In genomic region chr4:137476761-137477237, GRCm38 (mm10) we compare ENCODE assay signal across 10 mouse cellular contexts. TPM values are rescaled to one million over a fixed set of nuclear protein-coding genes. Genes with fewer than 3 reads are reported as not detected.
A peak's percentile ranks its signal among the peaks of the same experiment; 100 is the strongest.
DNase-seq lines count a peak whose midpoint lies in the region; ATAC-seq lines count a peak whose summit lies in the region.
"Had no signal": no experiment of that assay in that cellular context is flagged by ENCODE, and none has a peak within 500 bp of the region (broad histone marks: within the 10 kb centered on the region; RNA-seq: fewer than 3 reads in every experiment).

No protein-coding gene starts in this region.

- H3K36me3 ChIP-seq in hindbrain, embryonic 14.5 days (replicated peaks; ENCODE audit: control insufficient read depth, insufficient read depth) = no peaks in the 10 kb centered on the region

- H3K27me3 ChIP-seq in hindbrain, embryonic 14.5 days (ENCODE audit: control insufficient read depth, insufficient read depth, low read length) = no peaks in the 10 kb centered on the region

- no peak for ATAC-seq in hindbrain, embryonic 14.5 days (ENCODE audit: low FRiP score)
- no peak for ATAC-seq in megakaryocyte, adult 5-6 weeks (ENCODE audit: poor library complexity, severe bottlenecking)

- no peak overlapping the region for H3K4me3 ChIP-seq in hindbrain, embryonic 14.5 days (replicated peaks; ENCODE audit: low read length)

- no peak overlapping the region for H3K9ac ChIP-seq in hindbrain, embryonic 14.5 days

- no peak overlapping the region for H3K27ac ChIP-seq in hindbrain, embryonic 14.5 days
- H3K27ac ChIP-seq: macrophage had no signal

- peak; percentile 72 for DNase-seq in urinary bladder, postnatal 14 days (ENCODE audit: low spot score)
- DNase-seq in urinary bladder, postnatal 10 days (ENCODE audit: low spot score) = no peak
- DNase-seq in gastrocnemius, adult 8-10 months (ENCODE audit: low spot score in 2 of 2) = peak; percentile 75 to 86
- DNase-seq in hindbrain, embryonic 14.5 days (ENCODE audit: low spot score) = no peak
- DNase-seq in lung, postnatal 36 days = peak; percentile 52
- DNase-seq in cerebellum, adult 18-20 months = no peak
- no peak for DNase-seq in cerebellum, adult 11-12 months

- peaks cover 14% of the 10 kb centered on the region; the same call in 1 of the 2 replicates for H3K4me1 ChIP-seq in hindbrain, embryonic 14.5 days (replicated peaks; ENCODE audit: control insufficient read depth, insufficient read depth, low read length)

- no peaks in the 10 kb centered on the region for H3K9me3 ChIP-seq in hindbrain, embryonic 14.5 days (ENCODE audit: control insufficient read depth, low read length)

- WGBS in hindbrain, embryonic 14.5 days = 16% methylated on average over 17 of the region's 17 CpGs

- H3K4me2 ChIP-seq in hindbrain, embryonic 14.5 days (replicated peaks) = peak overlapping the region; percentile 26

RNA-seq across cellular contexts. Expression of gene Hspg2, which starts 8.2 kb away (rescaled TPM):
- total RNA-seq in gastrocnemius, adult 8-10 months (2022) = 10 to 100 TPM; 42.0 to 54.1 (median 50.0) TPM
- 8.7 and 10.7 TPM in 2 replicates for polyA plus RNA-seq in hindbrain, embryonic 14.5 days (2014; fragmentation: Nextera tagmentation; extraction: Ambion mirVana)
- under 0.01 TPM in 1 of 2 replicates, not detected in the other for total RNA-seq in megakaryocyte, adult 5-6 weeks (2015)
- total RNA-seq in megakaryocyte, adult 5-6 weeks (2017) = 0.04 TPM in 2 replicates

RNA-seq across cellular contexts. Expression of gene 1700013G24Rik, which starts 23.7 kb away (rescaled TPM):
- total RNA-seq in gastrocnemius, adult 8-10 months (2022) = not detected
- not detected in 2 replicates for polyA plus RNA-seq in hindbrain, embryonic 14.5 days (2014; fragmentation: Nextera tagmentation; extraction: Ambion mirVana)
- not detected in 2 replicates for total RNA-seq in megakaryocyte, adult 5-6 weeks (2015)
- not detected in 2 replicates for total RNA-seq in megakaryocyte, adult 5-6 weeks (2017)
- polyA plus RNA-seq: brain, embryonic 14.5 days; macrophage had no signal

RNA-seq across cellular contexts. Expression of gene Cela3b, which starts 46.5 kb away (rescaled TPM):
- not detected for total RNA-seq in gastrocnemius, adult 8-10 months (2022)
- polyA plus RNA-seq in hindbrain, embryonic 14.5 days (2014; fragmentation: Nextera tagmentation; extraction: Ambion mirVana) = not detected in 2 replicates
- total RNA-seq in megakaryocyte, adult 5-6 weeks (2015) = 0.30 TPM in 1 of 2 replicates, not detected in the other
- total RNA-seq in megakaryocyte, adult 5-6 weeks (2017) = 1.7 TPM in 1 of 2 replicates, not detected in the other
- polyA plus RNA-seq: brain, embryonic 14.5 days; macrophage had no signal

Comparison
In these comparisons a context has a peak if more than half of its experiments do, and no peak if none do; other contexts are left out.
1. DNase-seq: peak in urinary bladder, postnatal 14 days (single experiment), gastrocnemius, adult 8-10 months (2 of 2) and lung, postnatal 36 days (single experiment); none in urinary bladder, postnatal 10 days (single experiment), hindbrain, embryonic 14.5 days (single experiment), cerebellum, adult 18-20 months (0 of 2) and cerebellum, adult 11-12 months (single experiment).
2. RNA of gene Hspg2, which starts 8.2 kb away (total RNA-seq): 42.0 to 54.1 TPM in gastrocnemius, adult 8-10 months; under 0.01 to 0.04 TPM in megakaryocyte, adult 5-6 weeks; every median in the first group is over 10 times any median in the second.